Mouse (Mus musculus) cerebellum, adult 2 months (tissue): ENCODE data around the gene Ankrd65. TPM values are rescaled to one million over a fixed set of nuclear protein-coding genes. Genes with fewer than 3 reads are reported as not detected.

Source experiments
- DNase-seq, 2 experiments: peaks; one replicate each; pipeline ENCODE4 v3.0.0; 2021
- H3K27ac ChIP-seq: fragments of 200-500 bp; 2 replicates; pipeline ENCODE4 v1.5.1; 2012; ENCODE audit warnings: low read length, control low read depth, inconsistent platforms; ENCODE audit not compliant: insufficient read depth
- H3K27me3 ChIP-seq: fragments of 200-500 bp; 2 replicates; pipeline ENCODE4 v1.6.1; 2012; ENCODE audit warnings: inconsistent platforms, mild to moderate bottlenecking, low read length, moderate library complexity; ENCODE audit not compliant: control insufficient read depth, insufficient read depth
- H3K4me1 ChIP-seq: fragments of 200-500 bp; 2 replicates; pipeline ENCODE4 v1.6.1; 2011; ENCODE audit warnings: low read length; ENCODE audit not compliant: control insufficient read depth, insufficient read depth
- H3K4me3 ChIP-seq: fragments of 200-500 bp; replicated peaks from 2 replicates; pipeline ENCODE3; 2011; ENCODE audit warnings: mild to moderate bottlenecking, low read depth, low read length, control low read depth; ENCODE audit not compliant: insufficient read depth
- CTCF ChIP-seq: fragments of 200-500 bp; IDR thresholded peaks from 2 replicates; pipeline ENCODE4 v1.5.1; 2011; ENCODE audit warnings: low read depth, mild to moderate bottlenecking, control low read depth, low read length, moderate library complexity, borderline replicate concordance; ENCODE audit not compliant: insufficient read depth
- POLR2A ChIP-seq: fragments of 200-500 bp; IDR thresholded peaks from 2 replicates; pipeline ENCODE4 v1.6.1; 2011; ENCODE audit warnings: low read length, control low read depth, borderline replicate concordance; ENCODE audit not compliant: insufficient read depth
- WGBS: fragments of 180-500 bp; shearing (Covaris S2); methylation state at CpG from one replicate; pipeline ENCODE4 v1.1.7; 2018; 5-methylcytosine and 5-hydroxymethylcytosine counted together
- polyA plus RNA-seq: library from polyadenylated mRNA; depleted of rRNA; stranded (reverse); fragments of >200 nt; gene quantifications from 2 replicates; pipeline ENCODE4 v1.2.3, GENCODE M21; 2012; rRNA removed

The Ankrd65 gene
- polyA plus RNA-seq, 1 experiment: 0.16 TPM

- under 1% methylated on average over 56 of the region's 69 CpGs for WGBS
- peak in 1 of 2 experiments; percentile 63 for DNase-seq
- Histone ChIP-seq H3K27me3 (no peaks in the 10 kb centered on the region), H3K27ac (peak overlapping the region; percentile 64; the same call in 1 of the 2 replicates), H3K4me3 (peak overlapping the region; percentile 92), H3K4me1 (peaks cover 33% of the 10 kb centered on the region)
- TF ChIP-seq POLR2A (no peak), CTCF (no peak)
Measured at GRCm38 (mm10) chr4:155847591-155848352, 57.5 kb downstream of the Ankrd65 start.

- TF ChIP-seq POLR2A: no peak
- no peak for TF ChIP-seq CTCF
- WGBS: 32% methylated on average over 7 of the region's 7 CpGs
- no peak for DNase-seq
- no peak overlapping the region for H3K27ac ChIP-seq
- H3K27me3 ChIP-seq: no peaks in the 10 kb centered on the region
- peak overlapping the region; percentile 92 for H3K4me3 ChIP-seq
- peaks cover 33% of the 10 kb centered on the region for H3K4me1 ChIP-seq
Measured at GRCm38 (mm10) chr4:155848434-155849095, 58.3 kb downstream of the Ankrd65 start.

Other genes with a start within 250 kb of the Ankrd65 start
- gene Nadk, start 228.1 kb upstream of the Ankrd65 start, polyA plus RNA-seq: 59.0 and 60.2 TPM in 2 replicates
- gene Slc35e2, start 189.0 kb upstream of the Ankrd65 start, polyA plus RNA-seq: 20.3 and 20.5 TPM in 2 replicates
- gene Cdk11b, start 165.6 kb upstream of the Ankrd65 start, polyA plus RNA-seq: 57.8 and 63.7 TPM in 2 replicates
- not detected in 2 replicates for gene Gm10563, start 145.0 kb upstream of the Ankrd65 start, polyA plus RNA-seq
- gene Mmp23, start 137.1 kb upstream of the Ankrd65 start, polyA plus RNA-seq: 38.1 and 39.4 TPM in 2 replicates
- gene Mib2, start 121.2 kb upstream of the Ankrd65 start, polyA plus RNA-seq: 146 and 152 TPM in 2 replicates
- 112 and 114 TPM in 2 replicates for gene Fndc10, start 96.1 kb upstream of the Ankrd65 start, polyA plus RNA-seq
- gene Ssu72, start 85.6 kb upstream of the Ankrd65 start, polyA plus RNA-seq: 141 and 152 TPM in 2 replicates
- 123 and 133 TPM in 2 replicates for gene Tmem240, start 55.6 kb upstream of the Ankrd65 start, polyA plus RNA-seq
- gene Atad3a, start 29.3 kb upstream of the Ankrd65 start, polyA plus RNA-seq: 114 and 123 TPM in 2 replicates
- 33.8 and 35.4 TPM in 2 replicates for gene Vwa1, start 15.7 kb upstream of the Ankrd65 start, polyA plus RNA-seq
- gene Tmem88b, start 4.6 kb upstream of the Ankrd65 start, polyA plus RNA-seq: 61.7 and 81.7 TPM in 2 replicates
- gene Mrpl20, start 12.4 kb downstream of the Ankrd65 start, polyA plus RNA-seq: 109 TPM in 2 replicates
- 171 and 172 TPM in 2 replicates for gene Ccnl2, start 22.1 kb downstream of the Ankrd65 start, polyA plus RNA-seq
- 155 and 159 TPM in 2 replicates for gene Aurkaip1, start 40.8 kb downstream of the Ankrd65 start, polyA plus RNA-seq
- gene Mxra8, start 49.2 kb downstream of the Ankrd65 start, polyA plus RNA-seq: 23.8 and 29.7 TPM in 2 replicates
- gene Dvl1, start 57.0 kb downstream of the Ankrd65 start, polyA plus RNA-seq: 160 and 163 TPM in 2 replicates
- 0.87 and 1.0 TPM in 2 replicates for gene Tas1r3, start 72.9 kb downstream of the Ankrd65 start, polyA plus RNA-seq
- gene Cptp, start 79.0 kb downstream of the Ankrd65 start, polyA plus RNA-seq: 40.5 and 45.1 TPM in 2 replicates
- gene Ints11, start 79.1 kb downstream of the Ankrd65 start, polyA plus RNA-seq: 50.1 and 52.2 TPM in 2 replicates
- gene Pusl1, start 101.3 kb downstream of the Ankrd65 start, polyA plus RNA-seq: 69.9 and 70.1 TPM in 2 replicates
- gene Acap3, start 101.4 kb downstream of the Ankrd65 start, polyA plus RNA-seq: 98.5 and 99.2 TPM in 2 replicates
- gene Ube2j2, start 153.4 kb downstream of the Ankrd65 start, polyA plus RNA-seq: 78.4 and 83.8 TPM in 2 replicates
- gene C1qtnf12, start 171.9 kb downstream of the Ankrd65 start, polyA plus RNA-seq: 16.8 and 22.1 TPM in 2 replicates
- 10.8 and 11.4 TPM in 2 replicates for gene B3galt6, start 202.2 kb downstream of the Ankrd65 start, polyA plus RNA-seq
- gene Sdf4, start 202.4 kb downstream of the Ankrd65 start, polyA plus RNA-seq: 136 and 142 TPM in 2 replicates
- gene Tnfrsf4, start 223.4 kb downstream of the Ankrd65 start, polyA plus RNA-seq: 3.6 and 5.2 TPM in 2 replicates
- gene Tnfrsf18, start 235.7 kb downstream of the Ankrd65 start, polyA plus RNA-seq: 0.10 and 0.11 TPM in 2 replicates